Mouse (Mus musculus) megakaryocyte, adult 5-6 weeks (primary cell): ENCODE results near the gene Prmt3. TPM values are rescaled to one million over a fixed set of nuclear protein-coding genes. Genes with fewer than 3 reads are reported as not detected.

Experiments
- ATAC-seq: 2 replicates; pipeline ENCODE4 v1.8.0; 2016; ENCODE audit warnings: mild to moderate bottlenecking, inconsistent platforms; ENCODE audit not compliant: poor library complexity, severe bottlenecking
- total RNA-seq, 2 experiments: library from RNA; stranded (forward) in 1 of 2; stranded (reverse) in 1 of 2; fragments of 153-499, 151-499 nt in 1 of 2; fragments of 221-1000, 200-1000 nt in 1 of 2; gene quantifications; 2 replicates each; pipeline versions ENCODE4 v1.2.3 to v1.2.4; 2015 to 2017

Prmt3 gene
- total RNA-seq, 2 experiments from 2014 or later, result 30.2 to 39.2 TPM

DNA sequence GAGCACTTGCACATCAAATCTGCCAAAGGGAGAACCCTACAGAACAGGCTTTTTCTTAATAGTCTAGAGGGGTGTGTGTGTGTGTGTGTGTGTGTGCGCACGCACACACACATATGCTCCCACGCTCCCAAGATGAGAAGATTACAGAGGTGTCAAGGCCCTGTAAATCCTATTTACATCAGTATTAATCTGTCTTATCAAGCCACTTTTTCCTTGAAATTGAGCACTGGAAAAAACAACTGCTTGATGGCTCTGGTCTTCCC, 9.2 kb downstream of the Prmt3 start:
- ATAC-seq, result no peak

GRCm38 (mm10) chr7:49794304-49794703, 16.2 kb downstream of the Prmt3 start:
- peak; percentile 77 for ATAC-seq

DNA sequence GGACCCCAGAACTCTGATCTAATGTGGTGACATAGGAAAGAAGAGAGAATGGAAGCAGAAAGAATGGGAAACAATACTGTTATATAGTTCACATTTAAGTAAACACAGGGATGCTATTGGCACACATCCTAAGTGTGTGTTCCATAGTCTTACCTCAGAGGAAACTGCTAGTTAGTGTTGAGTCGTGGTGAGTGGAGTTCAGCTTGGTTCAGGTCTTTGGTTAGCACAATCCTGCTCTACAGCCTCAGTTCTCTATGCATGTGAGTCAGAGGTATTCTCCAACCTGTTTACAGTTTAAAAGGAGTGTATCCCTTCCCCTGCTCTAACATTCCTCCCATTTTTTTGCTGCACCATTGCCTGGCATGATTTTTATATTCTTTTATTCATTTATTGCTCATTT, 19.0 kb downstream of the Prmt3 start:
- ATAC-seq, result no peak

DNA sequence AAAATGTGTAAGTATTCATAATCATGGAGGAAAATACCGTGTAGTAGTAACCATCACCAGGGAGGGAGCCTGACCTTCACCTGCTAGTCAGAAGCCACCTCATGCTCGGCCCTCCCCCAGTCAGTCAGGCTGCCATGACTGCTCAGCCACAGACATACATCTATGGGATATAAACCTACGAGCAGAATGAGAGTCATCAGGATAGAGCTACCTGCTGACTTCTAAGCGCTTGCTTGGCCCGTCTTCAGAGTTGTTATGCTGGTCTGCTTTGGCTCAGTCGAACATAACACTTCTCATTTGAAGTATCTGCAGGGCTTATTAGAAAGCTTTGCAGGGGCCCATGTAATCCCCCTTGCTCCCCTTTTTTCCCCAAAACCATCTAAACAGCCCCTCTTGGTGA, 25.4 kb downstream of the Prmt3 start:
- no peak for ATAC-seq

DNA sequence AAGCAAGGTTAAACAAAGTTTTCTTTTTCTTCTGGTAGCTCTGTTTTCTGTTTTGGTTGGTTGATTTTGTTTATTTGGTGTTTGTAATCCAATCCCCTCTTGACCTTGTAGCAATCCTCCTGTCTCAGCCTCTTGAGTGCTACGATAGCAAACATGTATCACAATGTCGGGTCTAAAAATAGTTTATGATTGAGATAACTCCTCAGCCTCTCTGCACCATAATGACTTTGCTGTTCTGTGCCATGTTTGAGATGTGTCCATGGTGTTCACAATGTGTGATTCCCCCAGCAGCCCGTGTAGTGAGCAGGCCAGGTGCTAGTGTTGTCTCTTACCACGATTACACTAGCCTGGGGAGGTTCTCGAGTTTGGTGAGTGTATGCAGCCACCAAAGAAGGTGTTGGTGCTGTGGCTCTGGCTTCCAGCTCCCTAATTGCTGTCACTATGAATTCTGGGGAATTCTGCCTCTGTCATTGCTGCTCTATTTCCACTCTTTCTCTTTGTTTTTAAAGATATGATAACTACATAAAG, 26.6 kb downstream of the Prmt3 start:
- ATAC-seq, result no peak

DNA sequence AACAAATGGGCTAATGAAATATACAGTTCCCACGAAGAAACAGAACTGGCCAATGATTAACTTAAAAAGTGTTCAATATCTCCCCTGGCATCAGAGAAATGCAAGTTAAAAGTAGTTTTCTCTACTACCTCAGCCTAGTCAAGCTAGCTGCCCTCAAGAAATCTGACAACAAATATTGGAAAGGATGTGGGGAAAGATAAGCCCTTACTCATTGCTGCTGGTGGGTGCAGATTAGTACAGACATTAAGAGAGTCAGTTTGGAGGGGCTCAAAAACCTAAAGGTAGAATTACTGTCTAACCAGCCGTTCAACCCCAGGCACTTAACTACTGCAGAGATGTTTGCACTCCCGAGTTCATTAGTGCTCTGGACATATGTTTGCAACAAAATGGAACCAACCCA, 27.5 kb downstream of the Prmt3 start:
- no peak for ATAC-seq

DNA sequence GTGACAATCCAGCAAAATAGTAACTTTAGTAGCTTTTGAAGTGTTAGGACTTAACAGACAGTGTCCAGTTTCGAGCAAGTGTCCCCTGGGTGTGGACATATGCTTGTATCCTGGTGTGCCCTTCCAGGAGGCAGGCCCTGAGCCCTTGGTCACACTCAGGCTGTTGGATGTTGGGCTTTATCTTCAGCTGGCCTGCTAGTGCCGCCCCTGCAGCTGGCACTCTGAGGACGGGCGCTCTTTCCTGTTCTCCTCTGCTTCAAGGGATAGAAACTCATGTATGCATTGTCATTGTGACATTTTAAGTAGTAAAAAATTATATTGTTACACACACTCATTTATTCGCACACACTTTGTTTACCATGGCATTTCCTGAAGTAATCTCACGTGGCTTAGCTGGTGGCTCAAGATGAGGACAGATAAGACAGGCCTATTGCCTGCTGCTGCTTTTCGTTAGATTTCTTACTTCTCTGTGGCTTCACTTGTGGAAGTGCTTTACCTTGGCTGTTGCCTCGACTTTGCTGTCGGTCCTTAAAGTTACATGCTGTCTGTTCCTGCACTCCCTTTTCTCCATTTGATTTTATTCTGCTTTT, 29.0 kb downstream of the Prmt3 start:
- no peak for ATAC-seq

DNA sequence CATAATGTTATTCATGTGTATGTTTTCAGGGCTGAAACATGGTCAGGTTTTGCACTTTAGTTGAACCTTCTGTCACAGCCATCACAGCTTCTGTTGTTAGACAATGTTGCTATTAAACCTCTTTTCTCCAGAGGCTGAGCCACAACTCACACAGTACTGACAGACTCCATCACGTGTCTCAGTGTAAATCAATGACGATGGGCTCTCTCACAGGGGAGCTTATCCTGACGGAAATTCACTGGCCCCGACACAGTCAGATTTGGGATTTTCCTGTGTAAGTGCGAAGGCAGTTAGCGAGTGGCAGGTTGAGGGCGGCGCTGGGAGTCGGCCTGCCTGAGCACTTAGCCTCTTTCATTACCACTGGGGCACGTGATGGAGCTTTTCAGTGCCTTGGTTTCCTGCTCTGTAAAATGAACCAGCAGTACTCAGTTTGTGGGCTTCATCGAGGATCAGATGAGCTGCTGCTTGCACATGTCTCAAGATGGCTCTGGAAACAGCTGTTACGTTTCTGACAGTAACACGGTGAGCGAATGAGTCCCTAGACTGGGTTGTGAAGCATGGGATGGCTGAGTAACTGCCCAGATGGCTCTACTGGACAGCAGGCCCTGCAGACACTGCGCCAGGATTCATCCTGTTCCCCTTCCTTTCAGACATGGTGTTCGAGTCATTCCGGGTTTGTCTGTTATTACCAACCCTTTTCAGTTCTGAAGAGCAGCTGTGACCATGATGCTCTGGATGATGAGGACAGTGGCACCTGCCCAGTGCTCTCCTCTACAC, 29.9 kb downstream of the Prmt3 start:
- ATAC-seq, result no peak

GRCm38 (mm10) chr7:49809100-49809499, 31.0 kb downstream of the Prmt3 start:
- no peak for ATAC-seq

- no peak for ATAC-seq
These were observed 31.4 kb downstream of the Prmt3 start for GRCm38 (mm10) chr7:49809562-49809961.

DNA sequence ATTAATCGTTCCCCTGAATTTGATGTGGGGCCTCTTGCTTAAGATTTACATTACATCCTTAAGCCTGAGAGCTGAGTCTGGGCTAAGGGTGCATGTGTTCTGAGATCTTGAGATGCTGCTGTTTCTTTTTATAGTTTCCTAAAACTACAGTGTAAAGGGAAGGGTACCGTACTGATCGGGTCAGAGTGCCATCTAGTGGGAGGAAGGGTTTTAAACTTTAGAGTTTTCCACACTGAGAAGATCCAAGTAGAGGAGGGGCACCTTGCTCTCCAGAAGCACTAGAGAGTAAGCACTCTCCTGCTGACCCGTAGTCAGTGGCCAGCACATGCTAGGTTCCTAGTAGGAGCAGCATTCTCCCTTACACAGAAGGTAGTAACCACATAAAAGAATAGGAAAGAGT, 33.2 kb downstream of the Prmt3 start:
- 0 out of 2 replicates have a peak, but pooled peaks have one; percentile 30 for ATAC-seq

DNA sequence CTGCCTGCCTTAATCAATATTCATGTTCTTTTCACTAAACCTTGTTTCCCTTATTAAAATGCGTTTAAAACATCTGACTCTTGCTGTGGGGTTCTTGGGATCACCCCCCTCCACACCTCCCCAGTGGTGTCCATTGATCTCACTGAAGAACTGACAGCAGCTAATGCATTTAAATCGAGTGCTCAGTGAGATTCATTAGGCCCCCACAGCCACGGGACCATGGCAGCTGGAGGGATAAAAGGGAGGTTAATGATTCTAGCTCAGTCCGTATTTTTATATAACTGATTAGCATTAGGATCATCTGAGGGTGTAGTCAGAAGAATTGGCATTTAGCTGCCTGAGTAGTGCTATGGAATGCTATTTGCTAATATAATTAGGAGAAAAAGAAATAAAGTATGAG, 41.2 kb downstream of the Prmt3 start:
- no peak for ATAC-seq

DNA sequence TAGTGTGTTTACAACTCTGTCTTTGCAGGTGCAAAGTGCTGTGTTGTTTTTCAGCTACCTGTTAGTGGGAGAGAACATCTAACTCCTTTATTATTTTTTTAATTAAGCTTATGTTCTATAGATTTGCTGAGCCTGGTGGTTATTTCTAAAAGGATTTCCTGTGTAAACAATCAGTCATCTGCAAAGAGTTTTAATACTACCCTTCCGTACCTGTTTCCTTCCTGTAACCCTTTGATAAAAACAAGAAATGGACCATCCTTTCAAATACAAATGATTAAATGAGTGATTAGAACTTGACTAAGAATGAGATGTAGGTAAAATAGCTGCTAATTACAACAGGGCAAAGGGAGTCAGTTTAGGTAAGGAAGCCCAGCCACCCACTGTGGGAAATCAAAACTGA, 43.2 kb downstream of the Prmt3 start:
- no peak for ATAC-seq

GRCm38 (mm10) chr7:49822028-49822427, 43.9 kb downstream of the Prmt3 start:
- ATAC-seq, result no peak

DNA sequence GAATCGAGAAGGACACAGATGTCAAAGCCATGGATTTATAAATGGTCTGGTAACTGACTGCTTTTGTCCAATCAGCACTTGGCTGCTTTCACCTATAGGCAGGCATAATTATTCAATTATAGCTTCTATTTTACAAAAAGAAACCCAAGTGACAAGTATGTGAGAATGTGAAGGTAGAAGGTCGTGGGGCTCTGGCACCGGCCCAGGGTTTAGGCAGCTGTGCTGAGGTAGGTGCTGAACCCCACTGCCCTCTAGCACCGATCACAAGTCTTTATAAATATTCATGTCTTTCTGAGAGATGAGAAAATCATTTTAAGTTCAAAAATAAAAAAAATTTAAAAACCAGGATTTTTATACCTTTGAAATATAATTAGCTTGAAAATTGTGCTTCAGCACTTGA, 45.4 kb downstream of the Prmt3 start:
- no peak for ATAC-seq

DNA sequence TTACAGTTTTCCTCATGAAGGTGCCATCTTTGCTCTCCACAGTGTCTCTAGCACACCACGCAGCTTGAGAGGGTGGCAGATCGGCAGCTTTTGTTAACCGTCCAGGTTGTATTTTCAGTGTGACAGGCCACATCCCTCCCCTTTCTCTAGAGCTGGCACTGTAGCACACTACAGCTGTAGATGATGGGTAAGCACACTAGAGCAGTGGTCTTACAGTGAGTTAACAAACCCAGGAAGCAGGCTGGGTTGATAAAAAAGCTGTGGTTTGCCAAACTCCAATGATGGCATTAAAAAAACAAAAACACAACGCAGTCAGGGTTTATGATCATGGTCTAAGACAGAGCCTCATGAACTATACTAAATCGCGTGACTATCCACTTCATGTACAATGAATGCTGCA, 45.9 kb downstream of the Prmt3 start:
- ATAC-seq, result no peak

DNA sequence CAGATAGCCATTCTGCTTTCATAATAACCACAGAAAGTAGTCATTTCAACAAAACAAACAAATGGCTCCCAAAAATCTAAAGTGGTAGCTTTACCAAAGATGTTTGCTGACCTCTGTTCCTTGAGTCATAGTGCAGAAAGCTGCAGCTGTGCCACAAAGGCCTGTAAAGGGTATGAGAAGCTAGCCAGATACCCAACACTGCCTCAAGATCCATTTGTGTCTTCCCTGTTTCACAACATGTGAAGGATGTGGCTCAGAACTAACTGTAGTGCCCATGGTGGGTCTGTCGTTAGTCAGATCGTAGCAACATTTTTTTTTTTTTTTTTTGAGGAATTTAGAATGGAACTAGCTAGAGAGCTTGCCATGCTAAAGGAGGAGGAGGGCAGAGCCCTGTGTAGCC, 46.4 kb downstream of the Prmt3 start:
- no peak for ATAC-seq

DNA sequence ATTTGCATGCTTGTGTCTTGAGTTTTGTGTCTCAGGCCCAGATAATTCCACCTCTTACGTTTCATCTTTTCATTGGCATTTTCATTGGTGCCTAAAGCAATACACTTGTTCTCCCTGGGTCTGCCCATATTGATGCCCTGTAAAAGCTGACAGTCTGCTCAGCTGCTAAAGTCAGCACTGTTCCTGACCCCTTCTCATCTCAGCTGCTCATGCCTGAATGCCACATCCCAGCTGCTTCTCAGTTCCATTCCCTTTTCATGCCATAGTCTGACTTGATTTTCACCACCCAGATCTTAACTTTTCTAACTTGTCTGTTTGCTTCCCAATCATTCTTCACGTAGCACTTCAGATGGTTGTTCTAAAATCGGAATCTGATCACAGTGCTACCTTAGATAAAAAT, 47.3 kb downstream of the Prmt3 start:
- ATAC-seq, result no peak

DNA sequence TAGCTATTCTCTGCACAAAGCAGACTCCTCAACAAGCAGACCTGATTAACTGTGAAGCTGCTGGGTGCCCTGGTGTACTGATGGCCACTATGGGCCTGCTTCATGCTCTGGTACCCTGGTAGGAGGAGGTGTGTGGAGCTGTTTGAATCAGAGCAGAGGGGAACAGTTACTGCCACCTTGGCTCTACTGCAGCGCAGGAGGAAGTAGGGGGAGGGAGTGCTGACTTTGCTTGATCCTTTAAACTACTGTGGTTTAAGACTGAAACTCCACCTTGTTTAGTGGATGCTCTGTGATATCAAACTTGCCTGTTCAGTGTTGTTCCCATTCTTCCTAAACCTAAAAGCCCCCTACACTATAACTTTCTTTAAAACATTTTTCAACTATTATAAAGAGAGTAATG, 49.8 kb downstream of the Prmt3 start:
- ATAC-seq, result no peak

GRCm38 (mm10) chr7:49842366-49843282, 64.5 kb downstream of the Prmt3 start:
- ATAC-seq, result peak; percentile 38

GRCm38 (mm10) chr7:49843304-49843933, 65.3 kb downstream of the Prmt3 start:
- peak; percentile 49; the same call in 1 of the 2 replicates for ATAC-seq
